Mouse (Mus musculus): ENCODE measurements around the gene C1ql2.

Gene C1ql2

GRCm38 (mm10) chr1:120389734-120390133, 49.4 kb downstream of the C1ql2 start:
- DNase-seq, result no peak

- DNase-seq, result no peak
Measured at GRCm38 (mm10) chr1:120390336-120390735, 50.0 kb downstream of the C1ql2 start.
